Mouse (Mus musculus): ENCODE data around the gene Med21.
A peak's percentile ranks its signal among the peaks of the same experiment; 100 is the strongest.

DNA sequence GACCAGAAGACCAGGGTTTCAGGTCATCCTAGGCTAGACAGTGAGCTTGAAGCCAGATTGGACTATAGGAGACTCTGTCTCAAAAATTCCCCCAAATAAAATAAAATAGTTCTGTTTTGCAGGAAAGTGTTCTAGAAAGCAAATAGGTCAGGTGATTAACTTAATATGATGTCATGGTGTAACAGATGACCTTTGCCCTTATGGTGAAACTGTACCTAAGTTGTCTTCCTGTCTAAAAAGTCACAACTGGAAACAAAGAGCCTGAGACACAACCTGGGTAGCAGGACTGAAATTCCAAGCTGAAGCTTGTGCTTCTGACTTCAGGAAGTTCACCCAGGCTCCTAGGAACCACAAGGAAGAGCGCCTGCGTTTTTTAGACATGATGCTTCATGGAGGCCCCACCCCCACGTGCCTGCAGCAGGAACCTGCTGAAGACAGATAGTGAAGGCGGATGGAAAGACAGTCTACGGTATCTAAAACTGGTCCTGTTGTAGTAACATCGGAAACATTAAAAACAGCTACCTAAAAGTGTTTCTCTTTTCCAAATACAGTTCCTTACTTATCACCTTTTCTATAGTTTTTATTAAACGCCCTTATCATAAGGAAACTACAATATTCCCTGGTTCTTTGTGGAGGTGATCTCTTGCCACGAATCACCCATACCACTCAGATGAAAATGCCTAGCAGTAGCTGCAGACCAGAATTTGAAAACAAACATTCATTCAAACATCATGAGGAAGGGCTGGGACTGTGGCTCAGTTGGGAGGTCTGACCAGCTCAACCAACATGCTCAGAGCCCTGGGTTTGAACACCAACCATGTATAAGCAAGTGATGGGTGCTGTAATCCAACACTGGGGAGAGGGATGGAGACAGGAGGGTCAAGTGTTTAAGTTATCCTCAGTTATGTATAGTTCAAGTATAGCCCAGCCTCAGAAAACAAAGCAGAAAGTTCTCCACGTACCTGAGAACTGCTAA lies 12.3 kb upstream of the Med21 start:
- TF ChIP-seq CTCF (IDR thresholded peaks at IDR 0.05; ENCODE audit: low read depth): no peak
- peak; percentile 88 for TF ChIP-seq EP300 (IDR thresholded peaks at IDR 0.05; ENCODE audit: low read depth)

All from liver, embryonic 14.5 days (tissue).